Mouse (Mus musculus) megakaryocyte, embryonic 14.5 days (primary cell): ENCODE results near the gene Rnase2b.

ENCODE experiments used
- FLI1 ChIP-seq: IDR thresholded peaks from 2 replicates; pipeline ENCODE4 v1.6.1; 2012; ENCODE audit warnings: low read length, inconsistent platforms, mixed read lengths
- GATA1 ChIP-seq: IDR thresholded peaks from 3 replicates; pipeline ENCODE4 v1.6.1; 2012; ENCODE audit warnings: mixed read lengths, low read length, inconsistent platforms, borderline replicate concordance

DNA sequence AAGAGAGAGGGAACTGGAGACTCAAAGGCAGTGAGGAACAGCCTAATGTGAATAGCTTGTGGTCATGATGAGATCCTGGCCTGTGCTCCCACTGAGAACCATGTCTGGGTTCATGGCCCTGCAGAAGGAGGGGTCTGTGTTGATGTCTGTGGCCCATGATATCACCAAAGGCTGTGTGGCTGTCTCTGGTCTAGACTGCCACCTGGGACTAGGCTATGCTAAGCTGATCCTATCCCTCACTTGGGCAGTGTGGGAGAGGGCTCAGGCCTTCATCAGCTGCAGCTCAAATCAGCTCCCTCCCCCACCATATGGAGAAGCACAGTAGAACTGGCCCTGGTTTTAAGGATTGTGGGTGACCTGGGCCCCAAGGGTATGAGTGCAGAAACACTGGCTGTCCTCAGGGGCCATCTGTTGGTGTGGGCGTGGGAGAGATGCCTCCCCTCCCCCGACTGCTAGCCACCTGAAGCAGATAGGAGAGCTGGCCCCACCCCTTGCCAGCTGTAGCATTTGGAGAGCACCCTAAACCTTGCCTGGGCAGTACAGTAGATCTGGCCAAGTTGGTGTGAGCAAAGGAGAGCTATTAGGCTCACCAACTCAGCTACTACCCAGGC is 34.3 kb upstream of the Rnase2b start:
- TF ChIP-seq FLI1 (no peak), GATA1 (no peak)
